Comparison of ENCODE assay signal across 13 mouse cellular contexts in the genomic region with DNA sequence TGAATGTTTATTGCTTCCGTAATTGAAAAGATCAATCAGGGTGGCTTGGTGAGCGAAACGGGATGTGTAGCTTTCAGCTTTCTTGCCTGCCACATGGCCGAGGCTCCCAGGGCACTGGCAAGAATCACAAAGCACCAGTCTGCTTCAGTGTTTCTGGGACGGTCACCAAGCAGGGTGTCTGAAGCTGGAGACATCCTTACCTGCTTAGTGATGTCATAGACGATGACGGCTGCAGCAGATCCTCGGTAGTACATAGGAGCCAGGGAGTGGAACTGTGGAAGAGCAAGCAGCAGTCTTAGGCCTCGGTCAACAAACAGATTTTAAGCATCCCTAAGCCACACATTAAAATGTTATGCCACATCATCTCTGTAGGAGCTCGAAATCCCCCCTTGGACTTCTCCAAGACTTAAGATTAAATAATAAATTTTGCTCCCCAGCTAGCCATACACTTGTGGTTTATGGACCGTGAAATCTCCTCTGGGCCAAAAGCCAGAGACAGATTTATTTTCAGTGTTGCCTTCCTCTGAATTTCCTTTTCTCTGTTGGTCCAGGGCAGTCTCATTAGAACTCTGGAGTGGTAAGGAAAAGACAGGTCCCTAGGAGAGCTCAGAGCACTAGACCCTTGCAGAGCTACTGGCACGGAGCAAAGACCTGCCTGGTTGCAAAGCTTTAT. TPM values are rescaled to one million over a fixed set of nuclear protein-coding genes. Genes with fewer than 3 reads are reported as not detected.
DNase-seq lines count a peak whose midpoint lies in the region; ATAC-seq and TF ChIP-seq lines count a peak whose summit lies in the region.
"Had no signal": no experiment of that assay in that cellular context is flagged by ENCODE, and none has a peak within 500 bp of the region (broad histone marks: within the 10 kb centered on the region; RNA-seq: fewer than 3 reads in every experiment).

No protein-coding gene starts in this region.

- ATAC-seq in midbrain, embryonic 15.5 days (replicated peaks), result no peak
- no peak for ATAC-seq in midbrain, embryonic 13.5 days
- ATAC-seq in neural tube, embryonic 13.5 days (ENCODE audit: low read depth), result peak; percentile 59; the same call in 1 of the 2 replicates

- H3K4me1 ChIP-seq in midbrain, embryonic 15.5 days, result peaks cover 20% of the 10 kb centered on the region
- peaks cover 30% of the 10 kb centered on the region for H3K4me1 ChIP-seq in midbrain, embryonic 13.5 days (replicated peaks)
- peaks cover 17% of the 10 kb centered on the region for H3K4me1 ChIP-seq in cerebellum, adult 2 months (ENCODE audit: control insufficient read depth, insufficient read depth, low read length)
- H3K4me1 ChIP-seq in neural tube, embryonic 13.5 days (replicated peaks), result peaks cover 54% of the 10 kb centered on the region

- H3K36me3 ChIP-seq in midbrain, embryonic 15.5 days (replicated peaks), result no peaks in the 10 kb centered on the region
- peaks cover 16% of the 10 kb centered on the region for H3K36me3 ChIP-seq in midbrain, embryonic 13.5 days
- H3K36me3 ChIP-seq in neural tube, embryonic 13.5 days, result no peaks in the 10 kb centered on the region; the same call in 1 of the 2 replicates

- H3K4me3 ChIP-seq in midbrain, embryonic 15.5 days, result no peak overlapping the region
- no peak overlapping the region for H3K4me3 ChIP-seq in midbrain, embryonic 13.5 days (replicated peaks)
- no peak overlapping the region for H3K4me3 ChIP-seq in cerebellum, adult 2 months (replicated peaks; ENCODE audit: insufficient read depth, low read depth, low read length)
- no peak overlapping the region for H3K4me3 ChIP-seq in neural tube, embryonic 13.5 days
- H3K4me3 ChIP-seq: heart, embryonic 10.5 days had no signal

- H3K4me2 ChIP-seq in midbrain, embryonic 15.5 days, result no peak overlapping the region
- no peak overlapping the region for H3K4me2 ChIP-seq in midbrain, embryonic 13.5 days (replicated peaks)
- no peak overlapping the region for H3K4me2 ChIP-seq in neural tube, embryonic 13.5 days

- no peak for TF ChIP-seq CTCF in cerebellum, adult 2 months (IDR thresholded peaks at IDR 0.05; ENCODE audit: borderline replicate concordance, insufficient read depth, low read depth, low read length)

- no peak overlapping the region for H3K9ac ChIP-seq in midbrain, embryonic 15.5 days
- no peak overlapping the region for H3K9ac ChIP-seq in midbrain, embryonic 13.5 days (replicated peaks)
- no peak overlapping the region for H3K9ac ChIP-seq in neural tube, embryonic 13.5 days

- 76% methylated on average over 12 of the region's 12 CpGs for WGBS in midbrain, embryonic 15.5 days
- whole genome bisulfite sequencing in midbrain, embryonic 13.5 days, result 88% methylated on average over 12 of the region's 12 CpGs
- 16% methylated on average over 12 of the region's 12 CpGs for WGBS in cerebellum, adult 2 months
- 38% methylated on average over 12 of the region's 12 CpGs for WGBS in neural tube, embryonic 13.5 days

- H3K27ac ChIP-seq in midbrain, embryonic 15.5 days, result 0 out of 2 replicates have a peak overlapping the region, but pooled peaks have one; percentile 7
- H3K27ac ChIP-seq in midbrain, embryonic 13.5 days, result no peak overlapping the region
- H3K27ac ChIP-seq in cerebellum, adult 2 months (ENCODE audit: insufficient read depth, low read length), result 0 out of 2 replicates have a peak overlapping the region, but pooled peaks have one; percentile 10
- peak overlapping the region; percentile 79 for H3K27ac ChIP-seq in neural tube, embryonic 13.5 days (replicated peaks)
- H3K27ac ChIP-seq: heart, embryonic 10.5 days had no signal

- H3K9me3 ChIP-seq in midbrain, embryonic 15.5 days, result no peaks in the 10 kb centered on the region
- no peaks in the 10 kb centered on the region for H3K9me3 ChIP-seq in midbrain, embryonic 13.5 days
- no peaks in the 10 kb centered on the region for H3K9me3 ChIP-seq in neural tube, embryonic 13.5 days
- H3K9me3 ChIP-seq: heart, embryonic 10.5 days had no signal

- no peaks in the 10 kb centered on the region for H3K27me3 ChIP-seq in midbrain, embryonic 15.5 days (replicated peaks)
- no peaks in the 10 kb centered on the region for H3K27me3 ChIP-seq in midbrain, embryonic 13.5 days
- H3K27me3 ChIP-seq in cerebellum, adult 2 months (ENCODE audit: control insufficient read depth, insufficient read depth, low read length), result peaks cover 1% of the 10 kb centered on the region; the same call in 1 of the 2 replicates
- H3K27me3 ChIP-seq in neural tube, embryonic 13.5 days, result no peaks in the 10 kb centered on the region

- TF ChIP-seq POLR2A in cerebellum, adult 2 months (IDR thresholded peaks at IDR 0.05; ENCODE audit: borderline replicate concordance, insufficient read depth, low read length), result no peak

- DNase-seq in cerebellum, adult 2 months, result peak; percentile 61 to 75
- peak; percentile 79 for DNase-seq in kidney, adult 9 months
- no peak for DNase-seq in heart, adult 9 months (ENCODE audit: low spot score in 2 of 2)
- DNase-seq in ovary, postnatal 14 days (ENCODE audit: low spot score), result no peak
- no peak for DNase-seq in lung, postnatal 4 days
- DNase-seq: lung, postnatal 10 days; thymus, postnatal 25 days had no signal

RNA-seq across cellular contexts. Expression of a gene that starts 56.0 kb away (rescaled TPM):
- polyA plus RNA-seq in midbrain, embryonic 15.5 days (2015; fragmentation: Nextera tagmentation; extraction: Ambion mirVana), result 0.09 TPM in 1 of 2 replicates, not detected in the other
- polyA plus RNA-seq in midbrain, embryonic 13.5 days (2015; fragmentation: Nextera tagmentation; extraction: Ambion mirVana), result 0.26 TPM in 1 of 2 replicates, not detected in the other
- 0.16 and 0.21 TPM in 2 replicates for polyA plus RNA-seq in cerebellum, adult 2 months (2012; rRNA removed)
- 0.17 TPM in 1 of 2 replicates, not detected in the other for polyA plus RNA-seq in neural tube, embryonic 13.5 days (2015; fragmentation: Nextera tagmentation; extraction: Ambion mirVana)
- polyA plus RNA-seq: heart, embryonic 10.5 days; limb, embryonic 11.5 days; small intestine, adult 2 months had no signal

Comparison
In these comparisons a context has a peak if more than half of its experiments do, and no peak if none do; other contexts are left out.
1. DNase-seq: peak in cerebellum, adult 2 months (2 of 2) and kidney, adult 9 months (single experiment); none in heart, adult 9 months (0 of 2), ovary, postnatal 14 days (single experiment) and lung, postnatal 4 days (0 of 2).